Mouse (Mus musculus): ENCODE data around the gene 1700025F22Rik. TPM values are rescaled to one million over a fixed set of nuclear protein-coding genes. Genes with fewer than 3 reads are reported as not detected.
"Not testable (repeated sequence)": the region's sequence is repeated elsewhere in the genome, so short reads cannot be mapped to it uniquely, and the experiment has no call there.

1700025F22Rik gene
- total and polyA plus RNA-seq, 2 experiments = not detected

DNA sequence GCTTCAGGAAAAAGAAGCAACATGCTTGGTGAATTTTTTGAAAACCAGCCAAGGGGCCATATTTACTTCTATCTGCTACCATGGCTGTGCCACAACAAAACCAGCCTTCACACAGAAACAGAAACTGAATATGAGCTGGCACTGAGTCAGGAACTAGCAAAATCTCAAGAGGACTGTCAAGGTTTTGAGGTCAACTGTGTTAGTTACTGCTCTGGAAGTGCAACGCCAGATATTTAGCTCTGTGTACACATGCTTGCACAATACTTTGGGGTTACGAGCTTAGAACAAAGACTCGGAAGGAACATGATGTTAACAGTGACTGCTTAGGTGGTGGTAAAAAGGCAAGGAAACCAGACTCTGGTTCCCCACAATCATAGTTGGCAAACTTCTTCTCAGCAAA is 57.4 kb downstream of the 1700025F22Rik start:
- 15% methylated on average over 3 of the region's 3 CpGs for WGBS

DNA sequence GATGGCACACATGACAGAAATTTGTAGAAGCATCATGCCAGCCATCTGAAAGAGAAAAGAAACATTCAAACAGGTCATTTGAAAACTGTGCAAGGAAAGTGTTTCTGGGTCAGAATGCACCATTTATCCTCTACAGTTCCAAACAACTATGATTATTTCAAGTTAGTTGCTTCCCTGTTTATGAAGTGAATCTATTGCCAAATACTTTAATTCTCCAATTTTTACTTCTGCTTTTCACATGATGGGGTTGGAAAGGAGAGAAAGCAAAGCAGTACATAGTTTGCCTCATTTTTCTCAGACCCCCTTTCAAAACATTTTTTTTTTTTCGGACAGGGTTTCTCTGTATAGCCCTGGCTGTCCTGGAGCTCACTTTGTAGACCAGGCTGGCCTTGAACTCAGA is 63.2 kb downstream of the 1700025F22Rik start:
- peak; percentile 13 for DNase-seq (ENCODE audit: extremely low read depth, low read depth, low spot score)
- H3K27ac ChIP-seq (replicated peaks; ENCODE audit: insufficient read depth, low read depth, low read length) = no peak overlapping the region

More for the DNA sequence above, 57.4 kb downstream of the 1700025F22Rik start:
- H3K27ac ChIP-seq (replicated peaks; ENCODE audit: insufficient read depth, low read depth, low read length) = no peak overlapping the region
- H3K36me3 ChIP-seq (ENCODE audit: control insufficient read depth, insufficient read depth, low read length) = no peaks in the 10 kb centered on the region
- peaks cover 7% of the 10 kb centered on the region for H3K4me1 ChIP-seq (ENCODE audit: control insufficient read depth, insufficient read depth, low read length)
- H3K79me2 ChIP-seq (ENCODE audit: control insufficient read depth, insufficient read depth, low read length) = no peaks in the 10 kb centered on the region
- H3K4me3 ChIP-seq (ENCODE audit: insufficient read depth, low read depth, low read length) = no peak overlapping the region
- DNase-seq (ENCODE audit: extremely low read depth, low read depth, low spot score) = peak; percentile 90
- no peaks in the 10 kb centered on the region for H3K27me3 ChIP-seq (ENCODE audit: control insufficient read depth, insufficient read depth, low read length)
- no peak for TF ChIP-seq CTCF (IDR thresholded peaks at IDR 0.05; ENCODE audit: low read depth, low read length)
- no peak for TF ChIP-seq POLR2A (IDR thresholded peaks at IDR 0.05; ENCODE audit: extremely low read depth, insufficient read depth, low read length)
- H3K9ac ChIP-seq (ENCODE audit: low read depth, low read length) = no peak overlapping the region

DNA sequence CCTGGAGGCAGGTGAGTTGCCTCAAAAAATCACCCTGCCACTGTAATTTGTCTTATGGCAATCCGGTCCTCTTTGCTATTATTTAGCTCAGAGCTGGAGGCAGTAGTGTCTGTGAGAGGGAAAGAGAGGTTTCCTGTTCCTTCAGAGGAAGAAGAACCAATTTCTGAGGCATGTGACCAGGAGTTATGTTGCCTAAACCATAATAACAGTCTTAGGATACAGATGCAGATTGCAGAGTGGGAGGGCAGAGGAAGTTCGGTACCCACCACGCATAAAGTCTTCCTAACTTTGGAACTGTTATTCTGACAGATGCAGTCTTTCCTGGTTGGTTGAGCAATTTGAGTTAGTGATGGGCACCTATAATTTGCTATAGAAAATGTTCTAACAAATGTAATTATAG is 66.7 kb downstream of the 1700025F22Rik start:
- 76% methylated on average over 3 of the region's 3 CpGs for whole genome bisulfite sequencing

More for the DNA sequence above, 63.2 kb downstream of the 1700025F22Rik start:
- Histone ChIP-seq H3K4me1 (ENCODE audit: control insufficient read depth, insufficient read depth, low read length) (no peaks in the 10 kb centered on the region), H3K79me2 (ENCODE audit: control insufficient read depth, insufficient read depth, low read length) (no peaks in the 10 kb centered on the region), H3K9ac (ENCODE audit: low read depth, low read length) (no peak overlapping the region), H3K4me3 (ENCODE audit: insufficient read depth, low read depth, low read length) (no peak overlapping the region), H3K27me3 (ENCODE audit: control insufficient read depth, insufficient read depth, low read length) (no peaks in the 10 kb centered on the region), H3K36me3 (ENCODE audit: control insufficient read depth, insufficient read depth, low read length) (no peaks in the 10 kb centered on the region)
- no peak for TF ChIP-seq CTCF (IDR thresholded peaks at IDR 0.05; ENCODE audit: low read depth, low read length)
- TF ChIP-seq POLR2A (IDR thresholded peaks at IDR 0.05; ENCODE audit: extremely low read depth, insufficient read depth, low read length) = no peak
- 80% methylated on average over 1 of the region's 1 CpGs for WGBS

DNA sequence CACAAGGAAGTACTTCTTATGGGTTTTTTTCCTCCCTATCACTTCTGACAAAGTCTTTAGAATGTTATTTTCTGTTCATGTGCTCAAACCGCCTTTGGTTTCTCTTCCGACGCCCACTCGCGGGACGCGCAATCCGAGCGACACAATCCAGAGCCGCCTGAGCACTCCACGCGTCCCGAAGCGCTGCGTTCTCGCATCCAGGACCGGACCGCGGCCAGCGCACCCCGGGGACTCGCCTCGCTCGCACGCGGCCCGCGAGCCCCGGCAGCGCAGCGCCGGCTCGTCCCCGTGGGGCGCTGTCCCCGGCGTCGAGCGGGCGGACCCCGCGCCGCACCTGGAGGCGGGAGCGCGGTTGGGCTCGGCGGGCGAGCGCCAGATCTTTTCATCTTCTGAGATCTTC is 73.0 kb downstream of the 1700025F22Rik start:
- 4% methylated on average over 50 of the region's 50 CpGs for WGBS
- H3K4me1 ChIP-seq (ENCODE audit: control insufficient read depth, insufficient read depth, low read length); H3K27ac ChIP-seq (replicated peaks; ENCODE audit: insufficient read depth, low read depth, low read length); H3K79me2 ChIP-seq (ENCODE audit: control insufficient read depth, insufficient read depth, low read length); H3K27me3 ChIP-seq (ENCODE audit: control insufficient read depth, insufficient read depth, low read length); H3K36me3 ChIP-seq (ENCODE audit: control insufficient read depth, insufficient read depth, low read length); DNase-seq (ENCODE audit: extremely low read depth, low read depth, low spot score): not testable (repeated sequence)
- H3K4me3 ChIP-seq (ENCODE audit: insufficient read depth, low read depth, low read length) = peak overlapping the region; percentile 53; the same call in 1 of the 2 replicates
- peak overlapping the region; percentile 50; the same call in 1 of the 2 replicates for H3K9ac ChIP-seq (ENCODE audit: low read depth, low read length)

More for the DNA sequence above, 66.7 kb downstream of the 1700025F22Rik start:
- DNase-seq (ENCODE audit: extremely low read depth, low read depth, low spot score) = peak; percentile 21
- H3K4me3 ChIP-seq (ENCODE audit: insufficient read depth, low read depth, low read length) = no peak overlapping the region
- no peak overlapping the region for H3K27ac ChIP-seq (replicated peaks; ENCODE audit: insufficient read depth, low read depth, low read length)
- no peaks in the 10 kb centered on the region for H3K79me2 ChIP-seq (ENCODE audit: control insufficient read depth, insufficient read depth, low read length)
- TF ChIP-seq CTCF (IDR thresholded peaks at IDR 0.05; ENCODE audit: low read depth, low read length) = no peak
- no peak for TF ChIP-seq POLR2A (IDR thresholded peaks at IDR 0.05; ENCODE audit: extremely low read depth, insufficient read depth, low read length)
- H3K36me3 ChIP-seq (ENCODE audit: control insufficient read depth, insufficient read depth, low read length) = no peaks in the 10 kb centered on the region
- H3K4me1 ChIP-seq (ENCODE audit: control insufficient read depth, insufficient read depth, low read length) = no peaks in the 10 kb centered on the region
- no peak overlapping the region for H3K9ac ChIP-seq (ENCODE audit: low read depth, low read length)
- no peaks in the 10 kb centered on the region for H3K27me3 ChIP-seq (ENCODE audit: control insufficient read depth, insufficient read depth, low read length)

Other genes with a start within 250 kb of the 1700025F22Rik start
- gene Zp1, start 244.7 kb downstream of the 1700025F22Rik start, total RNA-seq (2014; rRNA removed) = not detected in 2 replicates
- not detected in 2 replicates for gene Zp1, start 244.7 kb downstream of the 1700025F22Rik start, polyA plus RNA-seq (2012; rRNA removed)
- gene Ptgdr2, start 228.2 kb downstream of the 1700025F22Rik start, total RNA-seq (2014; rRNA removed) = not detected in 2 replicates
- gene Ptgdr2, start 228.2 kb downstream of the 1700025F22Rik start, polyA plus RNA-seq (2012; rRNA removed) = not detected in 2 replicates
- gene Ccdc86, start 216.1 kb downstream of the 1700025F22Rik start, total RNA-seq (2014; rRNA removed) = 1.2 and 1.3 TPM in 2 replicates
- 4.3 and 4.4 TPM in 2 replicates for gene Ccdc86, start 216.1 kb downstream of the 1700025F22Rik start, polyA plus RNA-seq (2012; rRNA removed)
- not detected in 2 replicates for gene Ms4a10, start 190.7 kb downstream of the 1700025F22Rik start, total RNA-seq (2014; rRNA removed)
- not detected in 2 replicates for gene Ms4a10, start 190.7 kb downstream of the 1700025F22Rik start, polyA plus RNA-seq (2012; rRNA removed)
- gene Ms4a15, start 172.1 kb downstream of the 1700025F22Rik start, total RNA-seq (2014; rRNA removed) = not detected in 2 replicates
- not detected in 2 replicates for gene Ms4a15, start 172.1 kb downstream of the 1700025F22Rik start, polyA plus RNA-seq (2012; rRNA removed)
- gene Ms4a18, start 147.3 kb downstream of the 1700025F22Rik start, total RNA-seq (2014; rRNA removed) = not detected in 2 replicates
- not detected in 2 replicates for gene Ms4a18, start 147.3 kb downstream of the 1700025F22Rik start, polyA plus RNA-seq (2012; rRNA removed)
- gene Ms4a8a, start 84.2 kb downstream of the 1700025F22Rik start, total RNA-seq (2014; rRNA removed) = 0.83 and 1.7 TPM in 2 replicates
- 0.78 and 1.9 TPM in 2 replicates for gene Ms4a8a, start 84.2 kb downstream of the 1700025F22Rik start, polyA plus RNA-seq (2012; rRNA removed)
- not detected in 2 replicates for gene 1700017D01Rik, start 34.4 kb downstream of the 1700025F22Rik start, total RNA-seq (2014; rRNA removed)
- gene 1700017D01Rik, start 34.4 kb downstream of the 1700025F22Rik start, polyA plus RNA-seq (2012; rRNA removed) = not detected in 2 replicates
- not detected in 2 replicates for gene Ms4a13, start 31.4 kb upstream of the 1700025F22Rik start, total RNA-seq (2014; rRNA removed)
- gene Ms4a13, start 31.4 kb upstream of the 1700025F22Rik start, polyA plus RNA-seq (2012; rRNA removed) = not detected in 2 replicates
- gene Ms4a12, start 67.1 kb upstream of the 1700025F22Rik start, total RNA-seq (2014; rRNA removed) = not detected in 2 replicates
- not detected in 2 replicates for gene Ms4a12, start 67.1 kb upstream of the 1700025F22Rik start, polyA plus RNA-seq (2012; rRNA removed)
- gene Ms4a1, start 100.9 kb upstream of the 1700025F22Rik start, total RNA-seq (2014; rRNA removed) = 0.74 and 1.7 TPM in 2 replicates
- gene Ms4a1, start 100.9 kb upstream of the 1700025F22Rik start, polyA plus RNA-seq (2012; rRNA removed) = 0.07 and 0.20 TPM in 2 replicates
- not detected in 2 replicates for gene Ms4a5, start 118.6 kb upstream of the 1700025F22Rik start, total RNA-seq (2014; rRNA removed)
- not detected in 2 replicates for gene Ms4a5, start 118.6 kb upstream of the 1700025F22Rik start, polyA plus RNA-seq (2012; rRNA removed)
- 0.07 TPM in 1 of 2 replicates, not detected in the other for gene Ms4a14, start 149.1 kb upstream of the 1700025F22Rik start, total RNA-seq (2014; rRNA removed)
- not detected in 2 replicates for gene Ms4a14, start 149.1 kb upstream of the 1700025F22Rik start, polyA plus RNA-seq (2012; rRNA removed)
- gene Ms4a7, start 170.8 kb upstream of the 1700025F22Rik start, total RNA-seq (2014; rRNA removed) = 1.3 TPM in 2 replicates
- gene Ms4a7, start 170.8 kb upstream of the 1700025F22Rik start, polyA plus RNA-seq (2012; rRNA removed) = 0.21 and 0.35 TPM in 2 replicates
- gene Ms4a4a, start 210.2 kb upstream of the 1700025F22Rik start, total RNA-seq (2014; rRNA removed) = 0.28 TPM in 1 of 2 replicates, not detected in the other
- gene Ms4a4a, start 210.2 kb upstream of the 1700025F22Rik start, polyA plus RNA-seq (2012; rRNA removed) = not detected in 2 replicates
- 0.74 and 1.3 TPM in 2 replicates for gene Ms4a4c, start 239.4 kb upstream of the 1700025F22Rik start, total RNA-seq (2014; rRNA removed)
- 0.26 TPM in 1 of 2 replicates, not detected in the other for gene Ms4a4c, start 239.4 kb upstream of the 1700025F22Rik start, polyA plus RNA-seq (2012; rRNA removed)

Data from liver, adult 2 months (tissue).